Mouse (Mus musculus) limb, embryonic 11.5 days (tissue): ENCODE results near the gene Dock1. TPM values are rescaled to one million over a fixed set of nuclear protein-coding genes. Genes with fewer than 3 reads are reported as not detected.

Source experiments
- ATAC-seq: fragments of 200-750 bp; cut with Nextera tagmentation; 2 replicates; pipeline ENCODE4 v1.8.0; 2017; ENCODE audit warnings: low read depth; ENCODE audit not compliant: insufficient number of reproducible peaks, low FRiP score, low TSS enrichment
- DNase-seq: peaks from one replicate; pipeline ENCODE4 v3.0.0-alpha.2; 2015; ENCODE audit warnings: low spot score
- H3K27ac ChIP-seq: fragments of 300-500 bp; sonication (generic); replicated peaks from 2 replicates; pipeline ENCODE4 v1.5.1; 2014; ENCODE audit warnings: low read depth, mild to moderate bottlenecking, low read length
- H3K27me3 ChIP-seq: fragments of 300-500 bp; sonication (generic); 2 replicates; pipeline ENCODE4 v1.6.1; 2014; ENCODE audit warnings: mild to moderate bottlenecking, low read length, mixed read lengths; ENCODE audit not compliant: control insufficient read depth, insufficient read depth
- H3K36me3 ChIP-seq: fragments of 300-500 bp; sonication (generic); 2 replicates; pipeline ENCODE4 v1.6.1; 2014; ENCODE audit warnings: mild to moderate bottlenecking, low read length, moderate library complexity, mixed read lengths; ENCODE audit not compliant: control insufficient read depth, insufficient read depth
- H3K4me1 ChIP-seq: fragments of 300-500 bp; sonication (generic); 2 replicates; pipeline ENCODE4 v1.6.1; 2014; ENCODE audit warnings: low read length, mixed read lengths; ENCODE audit not compliant: control insufficient read depth, insufficient read depth
- H3K4me2 ChIP-seq: fragments of 300-500 bp; sonication (generic); 2 replicates; pipeline ENCODE4 v1.6.1; 2014; ENCODE audit warnings: low read depth, mild to moderate bottlenecking, moderate library complexity; ENCODE audit not compliant: severe bottlenecking
- H3K4me3 ChIP-seq: fragments of 300-500 bp; sonication (generic); 2 replicates; pipeline ENCODE4 v1.5.1; 2014; ENCODE audit warnings: low read depth, low read length
- H3K9ac ChIP-seq: fragments of 300-500 bp; sonication (generic); 2 replicates; pipeline ENCODE4 v1.6.1; 2014; ENCODE audit warnings: mild to moderate bottlenecking, low read length
- H3K9me3 ChIP-seq: fragments of 300-500 bp; sonication (generic); 2 replicates; pipeline ENCODE4 v1.6.1; 2016; ENCODE audit warnings: low read length; ENCODE audit not compliant: control insufficient read depth
- WGBS: fragments of 180-500 bp; shearing (Covaris S2); extraction: QIAGEN DNeasy Blood & Tissue Kit; methylation state at CpG from one replicate; pipeline ENCODE4 v1.1.7; 2014; 5-methylcytosine and 5-hydroxymethylcytosine counted together
- polyA plus RNA-seq: library from polyadenylated mRNA; unstranded; fragments of >200 nt; fragmentation: Nextera tagmentation; extraction: Ambion mirVana; gene quantifications from 2 replicates; pipeline ENCODE4 v1.2.1, GENCODE M21; 2014

Gene Dock1
- polyA plus RNA-seq, 1 experiment from 2014 or later = 42.7 TPM

DNA sequence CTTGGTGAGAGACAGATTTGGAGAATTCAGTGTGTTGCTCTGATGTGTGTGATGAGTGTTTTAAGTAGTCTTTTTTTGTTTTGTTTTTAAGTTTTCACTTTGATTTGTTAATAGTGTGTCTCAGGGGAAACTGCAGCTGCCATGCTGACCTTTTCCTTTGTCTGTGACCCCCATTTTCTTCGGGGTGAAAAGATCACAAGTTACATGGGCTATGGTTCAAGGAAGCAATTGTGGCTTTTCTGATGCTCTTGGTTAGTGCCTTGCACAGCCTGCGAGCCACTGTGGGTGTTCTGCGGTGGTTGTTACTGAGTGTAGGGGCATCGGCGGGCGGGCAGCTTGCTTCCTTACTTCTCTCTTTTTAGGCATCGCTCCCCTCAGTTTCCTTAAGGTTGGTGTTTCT is 54.4 kb downstream of the Dock1 start:
- Histone ChIP-seq H3K9me3 (no peaks in the 10 kb centered on the region), H3K27me3 (no peaks in the 10 kb centered on the region), H3K36me3 (no peaks in the 10 kb centered on the region; the same call in 1 of the 2 replicates), H3K4me1 (no peaks in the 10 kb centered on the region), H3K4me3 (no peak overlapping the region), H3K4me2 (no peak overlapping the region), H3K27ac (no peak overlapping the region), H3K9ac (no peak overlapping the region)
- 33% methylated on average over 7 of the region's 7 CpGs for WGBS
- DNase-seq = no peak
- ATAC-seq = no peak

- no peak overlapping the region for H3K4me3 ChIP-seq
- H3K9ac ChIP-seq = no peak overlapping the region
- H3K27me3 ChIP-seq = no peaks in the 10 kb centered on the region
- H3K27ac ChIP-seq = no peak overlapping the region
- 49% methylated on average over 11 of the region's 11 CpGs for WGBS
- H3K36me3 ChIP-seq = no peaks in the 10 kb centered on the region
- no peak overlapping the region for H3K4me2 ChIP-seq
- no peaks in the 10 kb centered on the region for H3K9me3 ChIP-seq
- DNase-seq = no peak
- no peaks in the 10 kb centered on the region for H3K4me1 ChIP-seq
- no peak for ATAC-seq
Observed at GRCm38 (mm10) chr7:134725551-134726529, 55.4 kb downstream of the Dock1 start.

DNA sequence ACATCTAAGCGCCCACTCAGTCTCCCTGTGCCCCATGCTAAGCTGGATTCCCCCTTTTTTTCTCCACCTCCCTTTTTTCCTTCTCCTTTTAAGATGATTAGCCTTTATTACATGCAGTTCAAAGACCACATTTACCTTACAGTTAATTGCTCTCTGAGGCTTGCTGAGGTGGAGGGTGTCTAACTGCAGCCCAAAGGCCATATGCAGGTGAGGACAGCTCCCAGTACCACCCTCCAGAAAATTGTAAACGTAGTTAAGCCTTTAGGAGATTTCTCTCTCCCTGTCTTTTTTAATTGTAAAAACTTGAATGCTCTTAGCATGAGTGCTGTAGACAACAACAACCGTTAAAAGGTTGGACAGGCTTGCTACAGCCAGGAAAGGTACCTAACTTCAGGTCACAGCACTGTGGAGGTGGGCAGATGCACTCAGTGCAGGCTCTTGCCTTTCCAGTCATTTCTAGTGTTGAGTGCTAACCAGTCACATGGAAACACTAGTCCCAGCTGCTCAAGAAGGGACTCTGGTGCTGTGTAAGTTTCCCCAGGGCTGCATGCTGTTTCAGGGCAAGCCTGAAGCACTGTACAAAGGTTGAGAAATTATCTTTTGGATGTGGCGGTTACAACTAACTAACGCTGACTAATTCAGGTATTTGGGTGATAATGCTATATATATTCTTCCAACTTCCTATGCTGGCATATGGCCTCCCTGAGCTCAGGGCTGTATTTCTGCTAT is 56.2 kb downstream of the Dock1 start:
- no peaks in the 10 kb centered on the region for H3K36me3 ChIP-seq
- H3K4me1 ChIP-seq = no peaks in the 10 kb centered on the region
- no peak overlapping the region for H3K9ac ChIP-seq
- no peak for DNase-seq
- 70% methylated on average over 5 of the region's 5 CpGs for WGBS
- H3K4me2 ChIP-seq = no peak overlapping the region
- no peak overlapping the region for H3K27ac ChIP-seq
- H3K9me3 ChIP-seq = no peaks in the 10 kb centered on the region
- no peak for ATAC-seq
- no peaks in the 10 kb centered on the region for H3K27me3 ChIP-seq
- no peak overlapping the region for H3K4me3 ChIP-seq

DNA sequence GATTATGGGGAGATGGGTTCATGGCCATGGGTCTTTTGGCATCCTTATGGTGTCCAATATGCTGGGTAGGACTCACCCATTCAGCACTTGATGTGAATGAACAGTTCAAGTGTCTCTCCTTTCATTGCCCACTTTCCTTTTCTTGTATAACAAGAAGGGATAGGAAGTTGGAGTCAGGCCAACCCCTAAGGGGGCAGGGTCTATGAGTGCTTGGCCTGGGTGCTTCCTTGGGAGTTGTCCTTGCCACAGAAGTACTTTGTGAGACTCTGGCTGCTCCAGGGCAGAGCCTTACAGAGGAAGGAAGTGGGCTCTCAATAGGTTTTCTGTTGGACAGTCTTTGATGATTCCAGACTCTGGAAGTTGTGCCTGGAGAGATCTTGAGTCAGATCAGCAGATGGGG is 58.9 kb downstream of the Dock1 start:
- H3K4me3 ChIP-seq = no peak overlapping the region
- no peak overlapping the region for H3K27ac ChIP-seq
- H3K9me3 ChIP-seq = no peaks in the 10 kb centered on the region
- DNase-seq (no peak), ATAC-seq (no peak)
- no peaks in the 10 kb centered on the region for H3K4me1 ChIP-seq
- no peak overlapping the region for H3K9ac ChIP-seq
- no peak overlapping the region for H3K4me2 ChIP-seq
- H3K36me3 ChIP-seq = no peaks in the 10 kb centered on the region
- H3K27me3 ChIP-seq = no peaks in the 10 kb centered on the region

DNA sequence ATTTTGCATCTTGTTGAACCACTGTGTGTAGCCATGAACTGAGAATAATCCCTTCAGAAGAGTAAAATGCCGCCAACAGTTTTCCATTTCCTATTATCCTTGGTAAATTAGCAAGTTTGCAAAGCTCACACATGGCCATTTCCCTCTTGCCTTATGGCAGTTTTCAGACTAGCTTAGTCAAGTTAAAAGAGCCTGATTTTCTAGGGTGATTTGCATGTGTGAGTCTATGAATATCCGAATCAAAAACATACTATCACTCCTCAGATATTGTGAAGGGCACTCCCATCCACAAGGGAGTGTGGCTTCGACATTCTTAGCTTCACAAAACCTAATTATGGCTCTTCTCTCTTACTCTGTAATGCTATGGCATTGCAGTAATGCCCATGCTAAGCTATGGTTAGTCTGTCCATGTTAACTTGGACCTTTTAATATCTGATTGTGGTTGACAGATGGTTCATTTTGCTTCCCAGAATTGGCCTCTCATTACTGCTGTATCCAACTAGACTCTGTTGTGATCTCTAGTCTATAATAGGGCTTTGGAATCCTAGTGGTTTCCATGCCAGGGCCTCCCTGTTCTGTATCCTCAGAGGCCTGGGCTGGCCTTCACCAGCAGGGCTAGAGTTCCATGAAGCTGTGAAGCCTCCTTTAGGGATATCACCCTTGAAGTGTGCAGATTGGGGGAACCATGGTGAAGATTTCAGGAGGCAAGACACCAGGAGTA is 60.1 kb downstream of the Dock1 start:
- H3K9ac ChIP-seq = no peak overlapping the region
- no peaks in the 10 kb centered on the region for H3K9me3 ChIP-seq
- H3K4me3 ChIP-seq = no peak overlapping the region
- ATAC-seq = no peak
- H3K4me2 ChIP-seq = no peak overlapping the region
- H3K36me3 ChIP-seq = no peaks in the 10 kb centered on the region
- H3K4me1 ChIP-seq = no peaks in the 10 kb centered on the region
- no peaks in the 10 kb centered on the region for H3K27me3 ChIP-seq
- DNase-seq = no peak
- no peak overlapping the region for H3K27ac ChIP-seq
- 92% methylated on average over 3 of the region's 3 CpGs for WGBS

GRCm38 (mm10) chr7:134747059-134747458 is 76.6 kb downstream of the Dock1 start:
- Histone ChIP-seq H3K4me3 (no peak overlapping the region), H3K27ac (no peak overlapping the region), H3K27me3 (no peaks in the 10 kb centered on the region), H3K9ac (no peak overlapping the region), H3K36me3 (peaks cover 7% of the 10 kb centered on the region; the same call in 1 of the 2 replicates), H3K9me3 (no peaks in the 10 kb centered on the region), H3K4me2 (no peak overlapping the region), H3K4me1 (no peaks in the 10 kb centered on the region)
- ATAC-seq = no peak
- WGBS = 97% methylated on average over 4 of the region's 4 CpGs
- no peak for DNase-seq

DNA sequence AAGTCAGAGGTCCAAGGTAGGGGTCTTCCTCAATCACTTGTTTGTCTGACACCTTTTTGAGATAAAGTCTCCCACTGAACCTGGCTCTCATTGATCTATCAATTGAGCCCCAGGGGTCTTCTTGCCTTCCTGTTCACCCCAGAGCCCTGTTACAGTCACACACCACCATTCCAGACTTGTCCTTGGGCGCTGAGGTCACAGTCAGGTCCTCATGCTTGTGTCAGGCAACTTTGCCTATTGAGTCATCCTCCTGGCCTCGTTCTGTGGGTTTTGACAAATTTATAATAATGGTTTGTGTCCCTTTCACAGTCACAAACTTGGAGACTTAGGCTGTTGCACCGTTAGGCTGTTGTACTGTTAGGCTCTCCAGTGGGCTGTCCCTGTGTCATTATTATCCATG is 77.9 kb downstream of the Dock1 start:
- 91% methylated on average over 3 of the region's 3 CpGs for WGBS
- Histone ChIP-seq H3K4me3 (no peak overlapping the region), H3K4me1 (no peaks in the 10 kb centered on the region), H3K9ac (no peak overlapping the region), H3K36me3 (peaks cover 7% of the 10 kb centered on the region; the same call in 1 of the 2 replicates), H3K9me3 (no peaks in the 10 kb centered on the region), H3K27me3 (no peaks in the 10 kb centered on the region), H3K27ac (no peak overlapping the region), H3K4me2 (no peak overlapping the region)
- DNase-seq = no peak
- no peak for ATAC-seq

DNA sequence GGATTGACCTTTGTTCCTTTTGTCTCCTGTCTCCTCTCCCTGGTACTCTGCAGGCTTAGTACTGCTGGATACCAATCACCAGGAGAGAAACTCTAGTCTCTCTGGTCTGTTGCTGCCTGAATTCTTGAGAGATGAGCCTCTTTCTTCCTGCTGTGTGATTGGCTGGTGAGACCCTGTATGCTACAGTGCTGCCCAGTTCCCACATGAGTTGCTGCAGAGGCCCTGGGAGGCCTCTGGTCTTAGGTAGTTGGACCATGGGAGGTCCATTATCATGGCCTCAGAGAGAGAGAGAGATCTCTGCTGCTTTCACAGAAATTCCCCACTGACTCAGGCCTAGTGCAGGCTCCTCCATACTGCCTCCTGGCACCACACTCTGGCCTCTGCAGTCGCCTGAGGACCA is 79.2 kb downstream of the Dock1 start:
- H3K27me3 ChIP-seq = no peaks in the 10 kb centered on the region
- no peak overlapping the region for H3K27ac ChIP-seq
- ATAC-seq = no peak
- no peak overlapping the region for H3K9ac ChIP-seq
- no peaks in the 10 kb centered on the region for H3K4me1 ChIP-seq
- peaks cover 5% of the 10 kb centered on the region; the same call in 1 of the 2 replicates for H3K36me3 ChIP-seq
- no peak overlapping the region for H3K4me3 ChIP-seq
- no peaks in the 10 kb centered on the region for H3K9me3 ChIP-seq
- DNase-seq = no peak
- 89% methylated on average over 1 of the region's 1 CpGs for WGBS
- H3K4me2 ChIP-seq = no peak overlapping the region
